Mouse (Mus musculus): ENCODE measurements around the gene Olfr1106. TPM values are rescaled to one million over a fixed set of nuclear protein-coding genes. Genes with fewer than 3 reads are reported as not detected.

The Olfr1106 gene
- not detected in 2 replicates for polyA plus RNA-seq (2011; ENCODE audit: insufficient read length, low read depth, missing spikeins)

DNA sequence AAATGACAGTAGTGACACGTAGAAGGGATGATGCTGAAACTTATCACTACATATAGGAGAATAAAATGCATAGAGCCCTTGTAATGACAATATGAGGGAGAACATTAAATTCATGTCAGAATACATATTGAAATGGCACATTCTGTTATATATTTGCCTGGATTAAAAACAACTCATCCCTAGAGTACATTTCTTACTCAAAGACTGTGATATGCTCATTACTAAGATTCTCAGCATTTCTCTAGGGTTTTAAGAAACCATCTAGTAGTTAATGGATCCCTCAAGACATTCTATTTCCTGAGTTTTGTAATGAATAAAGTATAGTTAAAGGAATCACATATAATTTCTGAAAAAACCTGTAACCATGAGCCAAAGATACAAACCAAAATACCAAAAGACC lies at the start of gene Olfr1106:
Gene Olfr1106, minus strand, starts transcription at position 101 of the 400 bp plus-strand sequence.
- TF ChIP-seq POLR2A (IDR thresholded peaks at IDR 0.05; ENCODE audit: low read depth, low read length) (no peak), CTCF (IDR thresholded peaks at IDR 0.05; ENCODE audit: borderline replicate concordance, insufficient read depth, low read length) (no peak)
- Histone ChIP-seq H3K4me1 (ENCODE audit: control insufficient read depth, insufficient read depth, low read length) (no peaks in the 10 kb centered on the region), H3K27ac (ENCODE audit: insufficient read depth, low read length) (no peak within 1 kb of the TSS), H3K4me3 (ENCODE audit: insufficient read depth, low read length) (no peak within 1 kb of the TSS)

GRCm38 (mm10) chr2:87095908-87096307 lies 43.8 kb upstream of the Olfr1106 start, which contains the start of gene Olfr1109:
Gene Olfr1109 (minus strand): TSS chr2:87096008.
- Histone ChIP-seq H3K27ac (ENCODE audit: insufficient read depth, low read length) (no peak within 1 kb of the TSS), H3K4me3 (ENCODE audit: insufficient read depth, low read length) (no peak within 1 kb of the TSS), H3K4me1 (ENCODE audit: control insufficient read depth, insufficient read depth, low read length) (no peaks in the 10 kb centered on the region)
- TF ChIP-seq POLR2A (IDR thresholded peaks at IDR 0.05; ENCODE audit: low read depth, low read length) (no peak), CTCF (IDR thresholded peaks at IDR 0.05; ENCODE audit: borderline replicate concordance, insufficient read depth, low read length) (no peak)

DNA sequence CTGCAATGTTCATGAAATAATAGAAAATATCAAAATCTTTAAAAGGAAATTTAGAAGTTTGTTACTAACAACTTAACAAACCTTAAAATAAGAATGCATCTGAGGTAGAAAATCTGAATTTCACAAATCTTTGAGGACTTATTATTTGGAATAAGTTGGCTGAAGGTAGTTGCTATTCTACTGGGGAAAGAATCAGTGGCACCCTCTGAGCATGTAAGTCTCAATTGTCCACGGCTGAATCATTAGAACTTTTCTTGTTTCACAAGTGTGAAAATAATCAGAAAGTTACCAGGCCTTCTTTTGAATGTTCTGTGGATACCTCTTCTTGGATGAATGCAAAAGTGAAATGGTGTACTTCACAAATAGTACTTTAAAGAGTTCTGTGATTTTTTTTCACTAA lies 23.6 kb upstream of the Olfr1106 start, which contains the start of gene Olfr1107:
Gene Olfr1107, minus strand, starts transcription at position 101 of the 400 bp plus-strand sequence.
- no peak for TF ChIP-seq CTCF (IDR thresholded peaks at IDR 0.05; ENCODE audit: borderline replicate concordance, insufficient read depth, low read length)
- no peak for TF ChIP-seq POLR2A (IDR thresholded peaks at IDR 0.05; ENCODE audit: low read depth, low read length)
- H3K4me3 ChIP-seq (ENCODE audit: insufficient read depth, low read length): no peak within 1 kb of the TSS
- no peak within 1 kb of the TSS for H3K27ac ChIP-seq (ENCODE audit: insufficient read depth, low read length)
- H3K4me1 ChIP-seq (ENCODE audit: control insufficient read depth, insufficient read depth, low read length): no peaks in the 10 kb centered on the region

GRCm38 (mm10) chr2:87036431-87036830 lies 15.6 kb downstream of the Olfr1106 start, which contains the start of gene Olfr1105:
Gene Olfr1105 (minus strand): TSS chr2:87036531.
- no peak within 1 kb of the TSS for H3K4me3 ChIP-seq (ENCODE audit: insufficient read depth, low read length)
- no peak for TF ChIP-seq POLR2A (IDR thresholded peaks at IDR 0.05; ENCODE audit: low read depth, low read length)
- TF ChIP-seq CTCF (IDR thresholded peaks at IDR 0.05; ENCODE audit: borderline replicate concordance, insufficient read depth, low read length): no peak
- no peaks in the 10 kb centered on the region for H3K4me1 ChIP-seq (ENCODE audit: control insufficient read depth, insufficient read depth, low read length)
- no peak within 1 kb of the TSS for H3K27ac ChIP-seq (ENCODE audit: insufficient read depth, low read length)

DNA sequence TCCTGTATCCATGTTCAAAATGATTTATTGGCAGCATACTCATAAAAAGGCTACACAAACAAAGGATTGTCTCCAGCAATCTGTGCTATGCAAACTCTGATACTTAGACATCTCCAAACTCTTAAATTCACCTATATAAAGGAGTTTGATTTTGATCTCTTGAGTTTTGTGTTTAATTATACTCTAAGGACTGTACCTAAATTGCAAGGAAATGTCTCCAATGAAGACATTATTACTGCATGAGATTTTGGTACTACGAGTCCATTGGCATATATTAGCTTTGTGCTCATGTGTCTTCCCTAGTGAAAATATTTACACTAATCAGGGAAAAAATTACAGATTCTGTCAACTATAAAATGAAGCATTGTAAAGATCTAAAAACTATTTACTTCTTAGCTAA lies 25.1 kb downstream of the Olfr1106 start, which contains the start of gene Olfr1104:
Gene Olfr1104, minus strand, starts transcription at position 101 of the 400 bp plus-strand sequence.
- no peak for TF ChIP-seq POLR2A (IDR thresholded peaks at IDR 0.05; ENCODE audit: low read depth, low read length)
- TF ChIP-seq CTCF (IDR thresholded peaks at IDR 0.05; ENCODE audit: borderline replicate concordance, insufficient read depth, low read length): no peak
- Histone ChIP-seq H3K4me1 (ENCODE audit: control insufficient read depth, insufficient read depth, low read length) (no peaks in the 10 kb centered on the region), H3K27ac (ENCODE audit: insufficient read depth, low read length) (no peak within 1 kb of the TSS), H3K4me3 (ENCODE audit: insufficient read depth, low read length) (no peak within 1 kb of the TSS)

- H3K4me1 ChIP-seq (ENCODE audit: control insufficient read depth, insufficient read depth, low read length): no peaks in the 10 kb centered on the region
- TF ChIP-seq CTCF (IDR thresholded peaks at IDR 0.05; ENCODE audit: borderline replicate concordance, insufficient read depth, low read length) (no peak), POLR2A (IDR thresholded peaks at IDR 0.05; ENCODE audit: low read depth, low read length) (no peak)
- H3K4me3 ChIP-seq (ENCODE audit: insufficient read depth, low read length): no peak within 1 kb of the TSS
- no peak within 1 kb of the TSS for H3K27ac ChIP-seq (ENCODE audit: insufficient read depth, low read length)
Observed at GRCm38 (mm10) chr2:86998098-86998497, 54.0 kb downstream of the Olfr1106 start, which contains the start of gene Olfr1102. Gene Olfr1102 (plus strand): TSS chr2:86998398.

Other genes starting within 250 kb of the Olfr1106 start
- not detected in 2 replicates for gene Olfr141, start 242.3 kb downstream of the Olfr1106 start, polyA plus RNA-seq (2011; ENCODE audit: insufficient read length, low read depth, missing spikeins)
- gene Olfr1094, start 227.6 kb downstream of the Olfr1106 start, polyA plus RNA-seq (2011; ENCODE audit: insufficient read length, low read depth, missing spikeins): not detected in 2 replicates
- not detected in 2 replicates for gene Olfr1095, start 200.6 kb downstream of the Olfr1106 start, polyA plus RNA-seq (2011; ENCODE audit: insufficient read length, low read depth, missing spikeins)
- not detected in 2 replicates for gene Gm13723, start 177.5 kb downstream of the Olfr1106 start, polyA plus RNA-seq (2011; ENCODE audit: insufficient read length, low read depth, missing spikeins)
- gene Olfr1097, start 160.1 kb downstream of the Olfr1106 start, polyA plus RNA-seq (2011; ENCODE audit: insufficient read length, low read depth, missing spikeins): not detected in 2 replicates
- gene Olfr1098, start 127.7 kb downstream of the Olfr1106 start, polyA plus RNA-seq (2011; ENCODE audit: insufficient read length, low read depth, missing spikeins): not detected in 2 replicates
- gene Olfr1099, start 91.6 kb downstream of the Olfr1106 start, polyA plus RNA-seq (2011; ENCODE audit: insufficient read length, low read depth, missing spikeins): not detected in 2 replicates
- not detected in 2 replicates for gene Olfr1100, start 72.3 kb downstream of the Olfr1106 start, polyA plus RNA-seq (2011; ENCODE audit: insufficient read length, low read depth, missing spikeins)
- gene Olfr1101, start 61.1 kb downstream of the Olfr1106 start, polyA plus RNA-seq (2011; ENCODE audit: insufficient read length, low read depth, missing spikeins): not detected in 2 replicates
- gene Olfr1102, start 53.9 kb downstream of the Olfr1106 start, polyA plus RNA-seq (2011; ENCODE audit: insufficient read length, low read depth, missing spikeins): not detected in 2 replicates
- gene Olfr1104, start 25.2 kb downstream of the Olfr1106 start, polyA plus RNA-seq (2011; ENCODE audit: insufficient read length, low read depth, missing spikeins): not detected in 2 replicates
- not detected in 2 replicates for gene Olfr1105, start 15.7 kb downstream of the Olfr1106 start, polyA plus RNA-seq (2011; ENCODE audit: insufficient read length, low read depth, missing spikeins)
- not detected in 2 replicates for gene Olfr1107, start 23.5 kb upstream of the Olfr1106 start, polyA plus RNA-seq (2011; ENCODE audit: insufficient read length, low read depth, missing spikeins)
- not detected in 2 replicates for gene Olfr1109, start 43.7 kb upstream of the Olfr1106 start, polyA plus RNA-seq (2011; ENCODE audit: insufficient read length, low read depth, missing spikeins)
- not detected in 2 replicates for gene Olfr259, start 62.3 kb upstream of the Olfr1106 start, polyA plus RNA-seq (2011; ENCODE audit: insufficient read length, low read depth, missing spikeins)
- not detected in 2 replicates for gene Olfr1110, start 88.0 kb upstream of the Olfr1106 start, polyA plus RNA-seq (2011; ENCODE audit: insufficient read length, low read depth, missing spikeins)
- gene Olfr1111, start 100.4 kb upstream of the Olfr1106 start, polyA plus RNA-seq (2011; ENCODE audit: insufficient read length, low read depth, missing spikeins): not detected in 2 replicates
- gene Olfr1112, start 135.5 kb upstream of the Olfr1106 start, polyA plus RNA-seq (2011; ENCODE audit: insufficient read length, low read depth, missing spikeins): not detected in 2 replicates
- gene Olfr1113, start 156.7 kb upstream of the Olfr1106 start, polyA plus RNA-seq (2011; ENCODE audit: insufficient read length, low read depth, missing spikeins): not detected in 2 replicates
- gene Olfr1115, start 195.7 kb upstream of the Olfr1106 start, polyA plus RNA-seq (2011; ENCODE audit: insufficient read length, low read depth, missing spikeins): not detected in 2 replicates
- gene Olfr1116, start 215.3 kb upstream of the Olfr1106 start, polyA plus RNA-seq (2011; ENCODE audit: insufficient read length, low read depth, missing spikeins): not detected in 2 replicates

Measured in embryonic fibroblast, embryonic 13.5 days (primary cell).